Mouse (Mus musculus) intestine, embryonic 14.5 days (tissue): ENCODE measurements around the gene Ttf2. TPM values are rescaled to one million over a fixed set of nuclear protein-coding genes. Genes with fewer than 3 reads are reported as not detected.
A peak's percentile ranks its signal among the peaks of the same experiment; 100 is the strongest.

ENCODE experiments used
- ATAC-seq: fragments of 200-750 bp; cut with Nextera tagmentation; replicated peaks from 2 replicates; pipeline ENCODE4 v1.8.0; 2017; ENCODE audit warnings: low read depth, moderate number of reproducible peaks, moderate TSS enrichment, moderate library complexity; ENCODE audit not compliant: low FRiP score, low TSS enrichment
- DNase-seq: peaks from one replicate; pipeline ENCODE4 v3.0.0-alpha.2; 2018; ENCODE audit warnings: low spot score
- H3K27ac ChIP-seq: fragments of 300-500 bp; sonication (generic); 2 replicates; pipeline ENCODE4 v1.5.1; 2014; ENCODE audit warnings: low read depth, mild to moderate bottlenecking, control low read depth
- H3K27me3 ChIP-seq: fragments of 300-500 bp; sonication (generic); replicated peaks from 2 replicates; pipeline ENCODE4 v1.6.1; 2014; ENCODE audit warnings: low read length, control low read depth; ENCODE audit not compliant: control insufficient read depth, insufficient read depth
- H3K36me3 ChIP-seq: fragments of 300-500 bp; sonication (generic); 2 replicates; pipeline ENCODE4 v1.6.1; 2014; ENCODE audit warnings: low read length, control low read depth; ENCODE audit not compliant: control insufficient read depth, insufficient read depth
- H3K4me1 ChIP-seq: fragments of 300-500 bp; sonication (generic); replicated peaks from 2 replicates; pipeline ENCODE4 v1.6.1; 2014; ENCODE audit warnings: low read length, control low read depth, mixed read lengths; ENCODE audit not compliant: control insufficient read depth, insufficient read depth
- H3K4me2 ChIP-seq: fragments of 300-500 bp; sonication (generic); 2 replicates; pipeline ENCODE4 v1.6.1; 2014; ENCODE audit warnings: low read length
- H3K4me3 ChIP-seq: fragments of 300-500 bp; sonication (generic); 2 replicates; pipeline ENCODE4 v1.5.1; 2014; ENCODE audit warnings: low read depth, low read length, control low read depth, mixed read lengths
- H3K9ac ChIP-seq: fragments of 300-500 bp; sonication (generic); 2 replicates; pipeline ENCODE4 v1.6.1; 2014; ENCODE audit warnings: mild to moderate bottlenecking, low read length
- H3K9me3 ChIP-seq: fragments of 300-500 bp; sonication (generic); 2 replicates; pipeline ENCODE4 v1.6.1; 2016; ENCODE audit warnings: low read length, control low read depth; ENCODE audit not compliant: control insufficient read depth
- WGBS: fragments of 180-500 bp; shearing (Covaris S2); extraction: QIAGEN DNeasy Blood & Tissue Kit; methylation state at CpG from one replicate; pipeline ENCODE4 v1.1.7; 2014; 5-methylcytosine and 5-hydroxymethylcytosine counted together
- polyA plus RNA-seq: library from polyadenylated mRNA; unstranded; fragments of >200 nt; fragmentation: Nextera tagmentation; extraction: Ambion mirVana; gene quantifications from 2 replicates; pipeline ENCODE4 v1.2.1, GENCODE M21; 2014

The Ttf2 gene
- polyA plus RNA-seq, 1 experiment from 2014 or later = 16.2 TPM

DNA sequence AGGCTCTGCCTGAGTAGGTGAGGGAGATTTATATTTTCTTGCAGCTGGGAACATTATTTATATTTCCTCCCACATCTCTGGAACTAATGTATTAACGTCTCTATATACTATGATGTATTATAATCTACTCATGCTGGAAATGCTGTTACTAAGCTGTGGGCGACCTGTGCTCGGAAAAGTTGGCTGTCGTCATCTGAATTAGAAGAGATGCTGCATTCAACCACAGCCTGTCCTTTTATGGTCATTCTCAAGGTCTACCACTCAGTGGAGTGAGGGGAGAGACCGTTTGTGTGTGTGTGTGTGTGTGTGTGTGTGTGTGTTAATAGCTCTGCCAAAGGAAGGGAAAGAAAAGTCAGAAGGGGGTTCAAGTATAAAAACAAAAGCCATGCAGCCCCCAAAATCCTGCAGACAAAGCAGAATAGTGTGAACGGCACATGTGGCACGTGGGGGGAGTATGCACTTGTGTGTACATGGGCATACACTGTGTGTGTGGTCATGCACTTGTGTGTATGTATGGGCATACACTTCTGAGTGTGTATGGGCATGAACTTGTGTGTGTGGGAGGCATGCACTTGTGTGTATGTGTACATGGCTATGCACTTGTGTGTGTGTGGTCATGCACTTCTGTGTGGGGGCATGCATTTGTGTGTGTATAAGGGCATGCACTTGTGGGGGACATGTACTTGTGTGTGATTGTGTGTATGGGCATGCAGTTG lies 57.8 kb downstream of the Ttf2 start:
- peaks cover 17% of the 10 kb centered on the region for H3K4me1 ChIP-seq
- no peaks in the 10 kb centered on the region for H3K27me3 ChIP-seq
- ATAC-seq = peak; percentile 66; the same call in 1 of the 2 replicates
- peak overlapping the region; percentile 71 for H3K27ac ChIP-seq
- DNase-seq = no peak
- no peaks in the 10 kb centered on the region for H3K9me3 ChIP-seq
- no peaks in the 10 kb centered on the region for H3K36me3 ChIP-seq
- H3K4me2 ChIP-seq = no peak overlapping the region
- 39% methylated on average over 7 of the region's 7 CpGs for WGBS
- no peak overlapping the region for H3K9ac ChIP-seq
- no peak overlapping the region for H3K4me3 ChIP-seq

DNA sequence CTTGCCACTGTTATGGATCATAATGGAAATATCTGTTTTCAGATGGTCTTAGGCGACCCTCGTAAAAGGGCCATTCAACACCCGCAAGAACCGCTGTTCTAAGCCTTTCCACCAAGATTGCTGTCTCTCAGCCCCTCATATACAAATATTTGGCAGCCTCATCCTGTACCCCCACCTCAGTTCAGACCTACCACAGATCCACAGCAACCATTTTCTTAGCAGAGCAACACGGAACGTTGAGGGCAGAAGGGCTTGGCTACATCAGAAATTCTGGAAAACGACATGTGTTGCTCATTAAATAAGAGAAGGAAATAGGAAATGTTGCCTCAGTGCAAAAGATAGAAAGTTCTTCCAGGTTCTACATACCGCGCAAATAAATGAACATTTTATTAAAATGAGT lies 58.4 kb downstream of the Ttf2 start:
- Histone ChIP-seq H3K27ac (peak overlapping the region; percentile 71), H3K36me3 (no peaks in the 10 kb centered on the region), H3K4me2 (no peak overlapping the region), H3K27me3 (no peaks in the 10 kb centered on the region), H3K4me1 (peaks cover 17% of the 10 kb centered on the region), H3K4me3 (no peak overlapping the region), H3K9me3 (no peaks in the 10 kb centered on the region), H3K9ac (no peak overlapping the region)
- ATAC-seq (no peak), DNase-seq (no peak)
- WGBS = 48% methylated on average over 9 of the region's 9 CpGs

DNA sequence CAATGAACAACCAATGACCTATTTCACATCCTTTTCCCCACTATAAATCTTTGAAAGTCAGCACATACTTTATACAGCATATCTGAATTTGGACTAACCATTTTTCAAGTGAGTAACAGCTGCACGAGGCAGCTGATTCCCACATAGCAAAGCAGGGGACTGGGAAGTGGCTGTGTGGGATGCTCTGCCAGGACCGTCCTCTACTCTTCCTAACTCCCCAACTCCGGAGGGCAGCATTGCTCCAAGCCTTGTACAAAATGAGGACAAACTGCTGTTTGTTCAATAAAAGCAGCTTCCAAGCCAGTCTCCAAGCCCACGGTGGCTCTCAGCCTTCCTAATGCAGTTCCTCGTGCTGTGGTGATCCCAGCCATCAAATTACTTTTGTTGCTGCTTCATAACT lies 58.8 kb downstream of the Ttf2 start:
- no peak for ATAC-seq
- Histone ChIP-seq H3K27ac (peak overlapping the region; percentile 71), H3K4me1 (peaks cover 17% of the 10 kb centered on the region), H3K9me3 (no peaks in the 10 kb centered on the region), H3K4me2 (no peak overlapping the region), H3K27me3 (no peaks in the 10 kb centered on the region), H3K4me3 (no peak overlapping the region), H3K36me3 (no peaks in the 10 kb centered on the region), H3K9ac (no peak overlapping the region)
- 27% methylated on average over 5 of the region's 5 CpGs for WGBS
- no peak for DNase-seq

- H3K4me3 ChIP-seq = no peak overlapping the region
- DNase-seq (no peak), ATAC-seq (no peak)
- H3K4me2 ChIP-seq = no peak overlapping the region
- WGBS = 31% methylated on average over 6 of the region's 6 CpGs
- no peaks in the 10 kb centered on the region for H3K27me3 ChIP-seq
- H3K36me3 ChIP-seq = no peaks in the 10 kb centered on the region
- no peak overlapping the region for H3K9ac ChIP-seq
- peaks cover 17% of the 10 kb centered on the region for H3K4me1 ChIP-seq
- H3K9me3 ChIP-seq = no peaks in the 10 kb centered on the region
- peak overlapping the region; percentile 5; the same call in 1 of the 2 replicates for H3K27ac ChIP-seq
Measured at GRCm38 (mm10) chr3:100908594-100908993, 60.9 kb downstream of the Ttf2 start.

DNA sequence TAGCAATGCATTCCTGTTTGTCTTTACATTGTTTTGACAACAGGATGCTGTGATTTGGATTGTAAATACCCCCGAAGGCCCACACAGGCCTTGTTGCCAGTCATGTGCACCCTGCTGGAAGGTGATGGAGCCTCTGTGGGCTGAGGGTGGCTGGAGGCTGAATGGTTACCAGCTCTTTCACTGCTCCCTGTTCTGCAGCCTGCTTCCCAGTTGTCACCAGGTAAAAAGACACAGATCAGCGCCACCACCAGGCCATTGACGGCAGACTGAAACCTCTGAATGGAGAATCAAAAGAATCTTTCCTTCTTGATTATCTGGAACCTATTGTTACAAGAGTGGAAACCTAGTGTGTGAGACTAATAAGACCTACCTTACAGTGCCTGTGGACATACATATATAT lies 62.5 kb downstream of the Ttf2 start:
- Histone ChIP-seq H3K9ac (no peak overlapping the region), H3K27ac (no peak overlapping the region), H3K9me3 (no peaks in the 10 kb centered on the region), H3K27me3 (no peaks in the 10 kb centered on the region), H3K4me3 (no peak overlapping the region), H3K4me2 (no peak overlapping the region), H3K36me3 (no peaks in the 10 kb centered on the region), H3K4me1 (peaks cover 15% of the 10 kb centered on the region)
- ATAC-seq (no peak), DNase-seq (no peak)
- 41% methylated on average over 3 of the region's 3 CpGs for WGBS

DNA sequence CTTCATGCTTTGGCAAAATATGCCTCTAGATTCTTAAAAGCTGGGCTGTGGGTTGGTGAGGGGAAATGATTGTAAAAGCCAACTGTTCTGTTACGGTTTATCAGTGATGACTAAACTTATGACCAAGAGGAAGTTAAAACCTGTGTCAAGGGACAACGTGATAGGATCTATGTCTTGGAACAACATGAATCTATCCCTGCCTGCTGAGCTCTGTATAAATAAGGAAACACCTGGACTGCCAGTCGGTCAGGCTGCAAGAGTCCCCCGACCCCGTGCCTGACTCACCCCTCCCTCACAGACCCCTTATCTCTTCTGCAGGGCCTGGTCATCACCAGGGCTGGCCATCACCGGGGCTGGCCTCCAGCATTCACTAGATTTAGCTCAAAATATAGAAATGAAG lies 63.3 kb downstream of the Ttf2 start:
- H3K4me2 ChIP-seq = no peak overlapping the region
- no peaks in the 10 kb centered on the region for H3K27me3 ChIP-seq
- ATAC-seq (no peak), DNase-seq (no peak)
- no peak overlapping the region for H3K27ac ChIP-seq
- H3K4me3 ChIP-seq = no peak overlapping the region
- peaks cover 7% of the 10 kb centered on the region for H3K4me1 ChIP-seq
- 55% methylated on average over 6 of the region's 6 CpGs for WGBS
- H3K9ac ChIP-seq = no peak overlapping the region
- no peaks in the 10 kb centered on the region for H3K36me3 ChIP-seq
- H3K9me3 ChIP-seq = no peaks in the 10 kb centered on the region

- no peak for DNase-seq
- WGBS = 82% methylated on average over 6 of the region's 6 CpGs
- Histone ChIP-seq H3K27me3 (no peaks in the 10 kb centered on the region), H3K9ac (no peak overlapping the region), H3K36me3 (no peaks in the 10 kb centered on the region), H3K4me1 (no peaks in the 10 kb centered on the region), H3K27ac (no peak overlapping the region), H3K4me2 (no peak overlapping the region), H3K9me3 (no peaks in the 10 kb centered on the region), H3K4me3 (no peak overlapping the region)
- no peak for ATAC-seq
Measured at GRCm38 (mm10) chr3:100895500-100895899, 74.0 kb downstream of the Ttf2 start.

DNA sequence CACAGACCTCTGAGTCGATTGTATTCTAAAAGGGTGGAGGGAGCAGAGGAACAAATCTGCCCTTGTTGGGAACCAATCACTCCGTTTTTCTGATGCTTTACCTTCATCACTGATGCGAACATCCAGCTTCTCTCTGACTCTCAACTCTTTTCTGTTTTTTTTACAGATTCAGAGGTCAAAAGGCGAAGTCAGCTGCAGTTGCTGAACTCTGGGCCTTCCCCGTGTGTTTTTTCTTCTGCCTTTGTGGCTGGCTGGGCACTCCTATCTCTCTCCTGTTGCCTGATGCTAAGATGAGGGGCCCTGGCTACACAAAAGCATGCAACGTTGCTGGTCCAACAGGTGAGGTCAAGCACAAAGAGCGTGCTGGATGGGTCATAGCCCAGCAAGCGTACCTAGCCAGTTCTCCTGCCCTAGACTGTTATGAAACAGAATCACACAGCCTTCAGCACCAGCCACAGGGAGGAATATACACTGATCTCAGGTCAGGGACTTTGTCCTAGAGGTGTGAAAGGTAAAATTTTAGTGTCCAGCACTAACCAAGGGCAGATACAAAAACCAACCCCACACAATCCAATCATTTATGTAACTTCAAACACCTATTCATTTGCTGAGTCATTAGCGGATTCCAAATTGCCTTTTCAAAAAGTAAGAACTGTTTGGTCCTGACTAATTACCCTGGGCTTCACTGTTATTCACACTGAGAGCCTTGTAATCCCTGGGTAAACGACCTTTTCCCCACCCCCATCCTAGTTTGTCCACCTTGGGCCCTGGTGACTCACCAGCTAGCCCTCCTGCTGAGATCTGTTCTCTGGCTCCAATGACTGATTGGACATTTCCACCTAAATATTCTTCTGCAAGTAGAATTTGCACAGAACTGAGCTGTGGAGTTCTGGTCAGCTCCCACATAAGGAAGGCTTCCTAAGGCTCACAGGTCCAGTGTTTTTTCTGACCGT lies 76.8 kb downstream of the Ttf2 start:
- 61% methylated on average over 11 of the region's 11 CpGs for WGBS
- no peaks in the 10 kb centered on the region for H3K9me3 ChIP-seq
- no peak overlapping the region for H3K4me2 ChIP-seq
- no peaks in the 10 kb centered on the region for H3K36me3 ChIP-seq
- H3K4me3 ChIP-seq = no peak overlapping the region
- no peaks in the 10 kb centered on the region for H3K27me3 ChIP-seq
- DNase-seq (no peak), ATAC-seq (no peak)
- H3K27ac ChIP-seq = no peak overlapping the region
- H3K9ac ChIP-seq = no peak overlapping the region
- no peaks in the 10 kb centered on the region for H3K4me1 ChIP-seq
